Mouse (Mus musculus) kidney, adult 2 months (tissue): ENCODE measurements at regions not wholly inside any gene's neighbourhood (a gene's known extent, or its start where the extent isn't known, plus 50 kb on each side); places are given as distances from the start of the nearest gene placed in this dataset.
A peak's percentile ranks its signal among the peaks of the same experiment; 100 is the strongest.

Experiments
- DNase-seq: peaks from one replicate; pipeline ENCODE4 v3.0.0; 2021
- H3K27ac ChIP-seq: fragments of 200-500 bp; 2 replicates; pipeline ENCODE4 v1.5.1; 2012; ENCODE audit warnings: low read depth, low read length, control low read depth, inconsistent platforms; ENCODE audit not compliant: insufficient read depth
- H3K27me3 ChIP-seq: fragments of 200-500 bp; replicated peaks from 2 replicates; pipeline ENCODE4 v1.6.1; 2012; ENCODE audit warnings: mild to moderate bottlenecking, moderate library complexity, low read length, inconsistent platforms; ENCODE audit not compliant: control insufficient read depth, insufficient read depth
- H3K36me3 ChIP-seq: fragments of 200-500 bp; 2 replicates; pipeline ENCODE4 v1.6.1; 2012; ENCODE audit warnings: mild to moderate bottlenecking, moderate library complexity, low read length, inconsistent platforms; ENCODE audit not compliant: control insufficient read depth, insufficient read depth
- H3K4me1 ChIP-seq: fragments of 200-500 bp; 2 replicates; pipeline ENCODE4 v1.6.1; 2011; ENCODE audit warnings: low read length; ENCODE audit not compliant: control insufficient read depth, insufficient read depth
- H3K4me3 ChIP-seq: fragments of 200-500 bp; 2 replicates; pipeline ENCODE4 v1.5.1; 2011; ENCODE audit warnings: mild to moderate bottlenecking, low read depth, low read length, control low read depth; ENCODE audit not compliant: insufficient read depth
- CTCF ChIP-seq: fragments of 200-500 bp; conservative IDR thresholded peaks from 2 replicates; pipeline ENCODE4 v1.5.1; 2011; ENCODE audit warnings: low read depth, mild to moderate bottlenecking, control low read depth, low read length, moderate library complexity, mixed read lengths; ENCODE audit not compliant: insufficient read depth, insufficient read length
- POLR2A ChIP-seq: fragments of 200-500 bp; IDR thresholded peaks from one replicate; pipeline ENCODE4 v1.6.1; 2011; ENCODE audit warnings: low read depth, low read length, control low read depth
- WGBS: fragments of 180-500 bp; shearing (Covaris S2); methylation state at CpG from one replicate; pipeline ENCODE4 v1.1.7; 2018; 5-methylcytosine and 5-hydroxymethylcytosine counted together

DNA sequence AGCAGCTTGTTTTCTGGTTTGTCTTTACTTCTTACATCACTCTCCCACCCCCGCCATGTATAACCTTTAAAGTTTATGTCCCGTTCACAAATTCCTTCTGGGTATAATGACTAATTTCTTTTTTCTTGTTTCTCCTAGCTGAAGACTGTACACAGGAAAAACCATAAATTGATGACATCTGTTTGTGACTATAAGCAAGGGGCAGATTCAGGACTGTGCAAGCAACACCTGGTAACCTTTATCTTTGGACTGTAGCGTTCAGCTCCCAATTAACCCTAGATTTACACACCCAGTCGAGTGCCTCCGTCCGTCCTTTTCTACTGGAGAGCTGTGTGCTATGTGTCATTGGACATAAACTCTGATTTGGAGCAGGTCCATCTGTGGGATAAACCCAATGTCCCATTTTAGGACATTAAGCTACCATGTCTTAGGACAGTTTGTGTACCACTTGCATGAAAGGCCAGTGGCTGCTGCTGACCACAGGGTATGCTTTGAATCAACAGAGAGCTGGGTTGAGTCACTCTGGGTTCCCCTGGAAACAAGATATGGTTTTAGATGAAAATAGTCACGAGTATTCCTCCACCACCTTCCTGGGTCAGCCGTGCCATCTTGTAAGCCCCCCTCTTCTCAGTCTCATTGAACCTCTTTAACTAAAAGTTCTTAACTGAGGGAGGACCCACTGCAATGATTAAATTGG, 159.2 kb upstream of the Pgrmc2 start:
- no peak overlapping the region for H3K27ac ChIP-seq
- no peak for DNase-seq
- H3K4me1 ChIP-seq: no peaks in the 10 kb centered on the region
- no peaks in the 10 kb centered on the region for H3K27me3 ChIP-seq
- TF ChIP-seq CTCF (no peak), POLR2A (no peak)
- H3K36me3 ChIP-seq: no peaks in the 10 kb centered on the region
- no peak overlapping the region for H3K4me3 ChIP-seq
- WGBS: 74% methylated on average over 8 of the region's 8 CpGs

DNA sequence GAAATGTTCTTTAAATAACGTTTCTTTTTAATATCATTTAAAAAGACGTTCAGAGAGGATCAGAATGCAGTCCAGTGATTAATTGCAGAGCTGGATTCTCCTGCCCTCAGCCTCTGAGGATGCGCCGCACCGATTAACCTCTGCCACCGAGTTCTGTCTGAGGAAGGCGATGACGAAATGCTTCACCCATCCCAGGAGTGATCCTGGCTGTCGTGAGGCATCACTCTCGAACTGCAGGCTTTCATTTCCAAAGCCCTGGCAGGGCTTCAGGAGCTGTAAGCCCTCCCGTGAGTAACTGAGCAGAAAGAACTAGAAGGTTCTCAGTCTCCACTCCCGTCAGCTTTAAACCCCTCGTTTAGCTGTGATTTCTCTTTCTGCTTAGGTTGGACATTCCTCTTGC, 157.0 kb upstream of the Pgrmc2 start:
- no peak overlapping the region for H3K27ac ChIP-seq
- 66% methylated on average over 13 of the region's 13 CpGs for WGBS
- H3K4me3 ChIP-seq: no peak overlapping the region
- no peaks in the 10 kb centered on the region for H3K4me1 ChIP-seq
- no peaks in the 10 kb centered on the region for H3K36me3 ChIP-seq
- H3K27me3 ChIP-seq: no peaks in the 10 kb centered on the region
- DNase-seq: no peak
- no peak for TF ChIP-seq CTCF
- no peak for TF ChIP-seq POLR2A

DNA sequence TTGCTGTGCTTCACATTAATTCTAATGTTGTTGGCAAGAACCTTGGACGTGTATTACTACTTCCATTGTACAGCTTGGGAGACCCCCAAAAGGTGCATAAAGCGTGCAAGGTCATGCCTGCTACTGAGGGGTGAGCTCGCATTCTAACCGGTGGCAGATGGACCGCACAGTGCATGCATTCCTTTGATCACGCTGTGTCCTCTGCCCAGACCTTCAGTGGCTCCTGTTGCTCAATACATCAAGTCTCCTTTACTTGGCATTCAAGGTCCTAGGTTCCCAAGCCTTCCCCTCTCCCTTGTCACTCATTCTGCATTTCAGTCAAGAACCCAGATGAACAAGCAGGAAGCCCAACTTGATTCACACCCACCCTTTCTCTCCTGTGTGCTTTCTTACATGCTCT, 156.4 kb upstream of the Pgrmc2 start:
- Histone ChIP-seq H3K4me1 (no peaks in the 10 kb centered on the region), H3K27me3 (no peaks in the 10 kb centered on the region), H3K27ac (no peak overlapping the region), H3K4me3 (no peak overlapping the region), H3K36me3 (no peaks in the 10 kb centered on the region)
- no peak for DNase-seq
- 79% methylated on average over 6 of the region's 6 CpGs for WGBS
- TF ChIP-seq CTCF (no peak), POLR2A (no peak)

DNA sequence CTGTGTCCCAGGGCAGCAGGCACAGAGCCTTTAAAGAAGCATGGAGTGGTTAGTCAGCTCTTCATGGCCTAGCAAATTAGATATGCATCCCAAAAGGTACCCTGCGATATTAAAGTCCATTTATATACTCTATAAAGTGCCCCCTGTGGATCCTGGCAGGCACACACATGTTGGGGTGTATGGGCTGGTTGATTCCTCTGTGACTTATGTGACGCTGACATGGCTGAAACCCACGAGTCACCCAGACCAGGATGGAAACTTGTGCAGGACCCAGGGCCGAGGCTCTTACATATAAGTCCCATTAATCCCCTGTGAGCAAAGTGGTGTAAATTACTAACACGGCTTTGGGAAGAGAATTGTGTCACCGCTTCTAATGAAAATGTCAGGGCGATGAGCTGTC, 155.2 kb upstream of the Pgrmc2 start:
- no peak for DNase-seq
- no peak for TF ChIP-seq POLR2A
- TF ChIP-seq CTCF: no peak
- Histone ChIP-seq H3K4me1 (no peaks in the 10 kb centered on the region), H3K27me3 (no peaks in the 10 kb centered on the region), H3K4me3 (no peak overlapping the region), H3K27ac (no peak overlapping the region), H3K36me3 (no peaks in the 10 kb centered on the region)
- 80% methylated on average over 7 of the region's 7 CpGs for WGBS

DNA sequence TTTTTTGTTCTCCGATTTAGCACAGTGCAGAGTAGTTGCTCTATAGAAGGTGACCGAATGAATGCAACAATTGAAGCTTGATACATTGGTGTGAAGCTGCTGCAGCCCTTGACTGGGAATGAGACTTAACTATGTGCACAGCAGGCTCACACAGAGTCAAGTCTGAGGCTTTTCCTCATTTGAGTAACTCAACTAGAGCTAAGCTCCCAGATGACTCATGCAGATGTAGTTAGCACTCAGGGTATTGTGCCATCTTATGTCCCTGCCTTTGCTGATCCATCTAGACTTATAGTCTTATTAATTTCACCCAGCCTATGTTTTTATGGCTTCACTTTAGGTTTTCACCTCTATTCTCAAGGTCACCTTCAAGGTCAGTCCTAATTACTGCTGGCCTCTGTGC, 152.8 kb upstream of the Pgrmc2 start:
- TF ChIP-seq POLR2A (no peak), CTCF (no peak)

DNA sequence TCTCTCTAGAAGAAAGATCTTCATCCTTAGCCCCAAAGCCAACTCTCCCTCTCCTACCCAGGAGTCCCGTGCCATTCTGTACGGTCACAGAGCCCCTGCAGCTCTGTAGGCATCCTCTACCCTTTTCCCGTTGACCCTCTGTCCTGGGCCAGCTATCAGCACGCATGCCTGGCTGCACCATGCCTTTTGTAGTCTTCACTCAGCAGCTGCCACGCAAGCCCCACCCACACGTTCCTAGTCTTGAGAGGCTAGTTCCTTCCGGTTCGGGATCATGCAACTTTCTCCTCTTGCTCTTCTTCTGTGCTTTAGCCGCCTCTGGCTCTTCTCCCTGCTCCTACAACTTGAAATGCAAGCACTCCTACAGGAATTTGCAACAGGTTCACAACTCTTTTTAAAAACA, 152.1 kb upstream of the Pgrmc2 start:
- no peaks in the 10 kb centered on the region for H3K27me3 ChIP-seq
- WGBS: 45% methylated on average over 9 of the region's 9 CpGs
- no peak overlapping the region for H3K4me3 ChIP-seq
- H3K4me1 ChIP-seq: no peaks in the 10 kb centered on the region
- H3K36me3 ChIP-seq: no peaks in the 10 kb centered on the region
- DNase-seq: peak; percentile 8
- TF ChIP-seq POLR2A: no peak
- no peak for TF ChIP-seq CTCF
- H3K27ac ChIP-seq: no peak overlapping the region

More for the DNA sequence above, 152.8 kb upstream of the Pgrmc2 start:
- Histone ChIP-seq H3K36me3 (no peaks in the 10 kb centered on the region), H3K27ac (no peak overlapping the region), H3K4me1 (no peaks in the 10 kb centered on the region), H3K27me3 (no peaks in the 10 kb centered on the region), H3K4me3 (no peak overlapping the region)
- WGBS: 97% methylated on average over 2 of the region's 2 CpGs
- no peak for DNase-seq

DNA sequence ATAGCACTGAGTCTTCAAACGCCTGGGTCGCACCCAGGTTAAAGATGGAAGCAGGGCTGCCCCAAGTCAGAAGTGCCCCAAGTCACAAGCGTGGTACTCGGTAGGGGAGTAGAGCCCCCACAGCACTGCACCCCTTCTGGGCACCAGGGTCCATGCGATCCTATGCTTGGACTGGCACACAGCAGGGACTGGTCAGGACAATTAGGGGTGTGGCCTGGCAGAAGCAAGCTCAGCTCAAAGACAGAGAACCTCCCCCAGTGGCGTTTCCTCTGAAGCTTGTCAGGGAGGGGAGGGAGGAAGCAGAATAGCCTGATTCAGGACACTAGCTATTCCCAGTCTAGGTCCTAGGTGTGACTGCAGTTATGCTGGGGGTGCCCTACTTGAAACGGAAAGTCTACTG, 151.3 kb upstream of the Pgrmc2 start:
- H3K27ac ChIP-seq: no peak overlapping the region
- TF ChIP-seq CTCF (no peak), POLR2A (no peak)
- H3K4me1 ChIP-seq: no peaks in the 10 kb centered on the region
- no peak for DNase-seq
- WGBS: 69% methylated on average over 7 of the region's 7 CpGs
- H3K36me3 ChIP-seq: no peaks in the 10 kb centered on the region
- H3K4me3 ChIP-seq: no peak overlapping the region
- H3K27me3 ChIP-seq: no peaks in the 10 kb centered on the region

DNA sequence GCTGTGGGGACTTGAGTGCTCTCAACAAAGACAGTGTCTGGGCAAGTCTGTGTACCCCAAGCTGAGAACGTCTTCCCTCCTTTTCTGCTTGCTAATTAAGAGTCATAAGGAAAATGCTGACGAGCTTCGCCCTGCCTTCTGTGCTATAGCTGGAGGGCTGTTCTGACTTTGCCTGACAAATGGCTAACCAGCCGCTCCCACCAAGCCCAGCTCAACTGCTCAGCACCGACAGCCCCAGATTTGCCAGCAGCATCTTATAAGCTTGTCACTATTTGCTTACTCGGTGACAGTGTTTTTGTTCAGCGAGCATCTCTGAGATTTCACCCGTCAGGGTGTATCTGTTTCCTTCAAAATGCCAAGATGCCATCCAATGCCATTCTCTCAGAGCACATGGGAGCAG, 150.6 kb upstream of the Pgrmc2 start:
- TF ChIP-seq CTCF (no peak), POLR2A (no peak)
- Histone ChIP-seq H3K27me3 (no peaks in the 10 kb centered on the region), H3K36me3 (no peaks in the 10 kb centered on the region), H3K27ac (no peak overlapping the region), H3K4me1 (no peaks in the 10 kb centered on the region), H3K4me3 (no peak overlapping the region)
- DNase-seq: no peak
- WGBS: 84% methylated on average over 8 of the region's 8 CpGs
